Mouse (Mus musculus): ENCODE data around the gene Camsap1. TPM values are rescaled to one million over a fixed set of nuclear protein-coding genes. Genes with fewer than 3 reads are reported as not detected.

Gene Camsap1
- total RNA-seq (2023) = 10 to 100 TPM; 12.0 to 16.6 TPM

DNA sequence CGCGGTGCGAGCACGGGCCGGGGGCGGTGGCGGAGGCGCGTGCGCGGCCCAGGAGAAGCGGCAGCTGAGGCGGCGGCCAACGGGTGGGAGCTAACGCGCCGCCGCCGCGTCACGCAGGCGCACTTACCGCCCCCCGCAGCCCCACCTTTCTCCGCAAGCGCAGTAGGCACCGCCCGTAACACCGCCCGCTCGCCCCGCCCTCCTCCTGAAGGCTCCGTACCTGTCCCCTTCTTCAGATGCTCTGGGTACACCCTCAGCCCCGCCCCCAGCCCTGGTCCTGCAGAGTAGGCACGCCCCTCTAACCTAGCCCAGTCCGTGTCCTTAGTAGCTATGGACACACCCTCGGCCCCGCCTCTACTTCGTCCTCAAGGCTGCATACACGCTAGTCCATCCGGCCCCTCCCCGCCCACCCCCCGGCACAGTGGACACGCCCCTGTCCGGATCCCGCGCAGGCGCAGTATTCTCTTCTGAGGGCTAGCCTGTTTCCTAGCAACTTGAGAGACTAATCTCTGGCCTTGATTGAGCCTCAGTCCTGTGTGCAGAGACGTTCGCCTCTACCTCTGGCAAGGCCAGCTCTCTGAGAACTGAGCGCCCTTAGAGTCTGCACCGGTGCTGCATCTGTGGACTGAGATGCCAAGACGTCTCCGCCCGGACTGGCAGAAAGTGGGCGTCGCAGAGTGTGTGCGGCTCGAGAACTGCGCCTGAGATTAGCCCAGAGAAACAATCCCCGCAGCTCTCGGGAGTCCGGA is at the start of gene Camsap1:
TSS of gene Camsap1 (minus strand) at position 124 of the 749 bp plus-strand sequence.

DNA sequence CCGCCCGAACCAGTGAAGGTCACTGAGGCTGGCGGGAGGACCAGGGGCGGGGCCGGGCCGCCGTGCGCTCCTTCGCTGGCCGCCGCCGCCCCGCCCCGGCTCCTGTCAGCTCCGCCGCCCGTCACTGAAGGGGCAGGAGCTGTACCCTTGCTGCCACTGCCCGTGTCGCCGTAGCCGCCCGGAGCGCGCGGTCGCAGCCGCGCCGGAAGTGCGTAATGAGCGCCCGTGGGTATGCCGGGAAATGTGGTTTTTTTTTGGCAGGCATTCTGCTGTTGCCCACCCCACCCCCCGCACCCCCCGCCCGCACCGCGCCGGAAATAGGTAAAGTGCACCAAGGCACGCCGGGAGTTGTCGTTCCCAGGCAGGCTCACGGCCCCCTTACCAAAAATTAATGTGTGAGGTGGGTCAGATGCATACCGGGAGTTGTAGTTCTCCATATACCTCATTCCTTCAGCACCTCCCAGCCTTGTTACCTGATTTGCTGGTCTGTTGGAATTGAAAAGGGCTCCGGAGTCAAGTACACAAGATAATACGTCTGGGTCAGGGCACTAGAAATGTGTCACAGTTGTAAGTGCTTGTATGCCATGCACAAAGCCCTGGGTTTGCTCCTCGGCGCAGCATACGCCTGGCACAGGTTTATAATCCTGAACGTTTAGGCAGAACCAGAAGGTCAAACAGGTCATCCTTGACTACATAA is 38.6 kb upstream of the Camsap1 start, which contains the start of gene Ubac1:
TSS of gene Ubac1 (minus strand) at position 187 of the 697 bp plus-strand sequence.

Other genes starting within 250 kb of the Camsap1 start
- not detected for gene Obp2b, start 246.3 kb downstream of the Camsap1 start, total RNA-seq (2023)
- not detected for gene Lcn3, start 217.7 kb downstream of the Camsap1 start, total RNA-seq (2023)
- gene Lcn11, start 206.3 kb downstream of the Camsap1 start, total RNA-seq (2023) = not detected
- gene Gm13539, start 201.0 kb downstream of the Camsap1 start, total RNA-seq (2023) = not detected
- not detected for gene Glt6d1, start 167.4 kb downstream of the Camsap1 start, total RNA-seq (2023)
- not detected for gene Lcn9, start 160.1 kb downstream of the Camsap1 start, total RNA-seq (2023)
- not detected for gene Sohlh1, start 136.0 kb downstream of the Camsap1 start, total RNA-seq (2023)
- not detected for gene Kcnt1, start 119.5 kb downstream of the Camsap1 start, total RNA-seq (2023)
- gene Ubac1, start 38.5 kb upstream of the Camsap1 start, total RNA-seq (2023) = 10 to 100 TPM; 18.8 to 23.9 TPM
- gene Nacc2, start 139.9 kb upstream of the Camsap1 start, total RNA-seq (2023) = 10 to 100 TPM; 10.9 to 16.1 TPM
- not detected for gene Lhx3, start 225.0 kb upstream of the Camsap1 start, total RNA-seq (2023)